Mouse (Mus musculus) liver, adult (tissue): ENCODE results near the gene Iqcd.
A peak's percentile ranks its signal among the peaks of the same experiment; 100 is the strongest.

Experiments used
- GATA4 ChIP-seq: IDR thresholded peaks from 2 replicates; pipeline ENCODE4 v1.6.1; 2014; ENCODE audit warnings: mild to moderate bottlenecking, low read length; ENCODE audit not compliant: insufficient replicate concordance

Iqcd gene

DNA sequence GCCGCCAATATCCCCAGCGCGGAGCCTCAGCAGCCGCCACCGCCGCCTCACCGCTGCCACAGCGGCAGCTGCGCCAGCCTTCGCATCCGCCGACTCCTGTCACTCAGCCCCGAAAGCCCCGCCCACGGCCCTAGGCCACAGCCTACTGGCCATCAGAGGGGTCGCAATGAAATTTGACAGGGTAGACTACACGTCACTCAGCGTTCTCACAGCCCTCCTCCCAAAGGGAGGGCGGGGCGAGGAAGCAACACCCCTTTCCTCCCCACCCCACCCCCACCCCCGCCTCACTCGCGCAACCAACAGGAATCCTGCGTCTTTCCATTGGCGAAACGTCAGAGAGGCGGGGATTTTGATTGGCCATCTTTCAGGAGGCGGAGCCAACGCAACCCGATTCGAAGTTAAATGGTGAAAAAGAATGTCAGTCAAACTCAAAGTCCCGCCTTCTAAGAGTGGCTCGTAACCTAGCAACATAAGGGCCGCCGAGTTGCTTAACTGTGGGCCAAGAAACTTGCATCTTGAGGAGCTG, at the start of gene Iqcd, which contains the start of gene Tpcn1:
Iqcd (plus strand) TSS at position 448 of the 526 bp plus-strand sequence.
Tpcn1 (minus strand) TSS at position 105 of the 526 bp plus-strand sequence.
- peak; percentile 40; the same call in 1 of the 2 replicates for TF ChIP-seq GATA4

DNA sequence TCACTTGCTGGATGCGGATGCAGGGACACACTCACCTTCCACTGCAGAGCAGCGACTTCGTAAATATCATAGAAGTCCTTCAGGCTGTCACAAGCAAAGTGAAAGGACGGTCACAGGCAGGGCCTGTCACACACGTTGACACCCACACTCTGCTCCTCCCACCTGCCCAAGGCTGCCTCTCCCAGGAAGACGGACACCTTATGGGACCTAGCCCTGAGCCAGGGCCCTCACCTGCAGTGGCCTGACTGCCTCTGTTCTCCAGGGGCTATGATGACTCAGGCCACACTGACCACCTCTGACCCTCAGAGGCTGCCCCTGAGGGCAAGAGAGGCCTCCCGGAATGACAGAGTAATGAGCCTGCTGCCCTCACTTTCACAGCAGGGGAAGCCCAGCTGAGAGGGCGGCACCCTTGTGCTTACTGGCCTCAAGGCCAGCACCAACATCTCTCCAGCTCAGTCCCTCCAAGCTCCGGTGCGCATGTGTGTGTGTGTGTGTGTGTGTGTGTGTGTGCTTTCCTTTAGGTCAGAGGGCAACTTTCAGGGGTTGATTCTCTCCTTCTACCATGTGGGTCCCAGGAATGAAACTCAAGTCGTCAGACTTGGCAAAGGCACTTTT, 40.5 kb upstream of the Iqcd start:
- TF ChIP-seq GATA4: no peak

DNA sequence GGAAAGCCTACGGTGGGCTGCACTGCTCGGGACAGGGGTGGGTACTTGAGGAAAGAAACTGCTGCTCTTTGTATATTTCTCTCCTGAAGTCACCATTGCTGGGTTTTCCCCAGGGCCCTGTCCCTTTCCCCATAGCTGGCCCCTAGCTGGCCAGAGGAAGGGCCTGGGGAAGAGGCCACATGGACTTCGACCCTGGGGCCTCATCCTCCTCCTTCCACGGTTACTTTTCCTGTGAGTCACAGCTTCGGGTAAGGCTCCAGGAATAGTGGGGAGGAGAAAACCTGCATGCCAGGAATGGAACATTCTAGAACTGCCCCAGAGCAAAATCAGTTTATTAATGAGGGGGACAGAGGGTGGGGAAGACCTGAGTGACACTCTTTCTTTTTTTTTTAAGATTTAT, 38.7 kb upstream of the Iqcd start:
- TF ChIP-seq GATA4: no peak

DNA sequence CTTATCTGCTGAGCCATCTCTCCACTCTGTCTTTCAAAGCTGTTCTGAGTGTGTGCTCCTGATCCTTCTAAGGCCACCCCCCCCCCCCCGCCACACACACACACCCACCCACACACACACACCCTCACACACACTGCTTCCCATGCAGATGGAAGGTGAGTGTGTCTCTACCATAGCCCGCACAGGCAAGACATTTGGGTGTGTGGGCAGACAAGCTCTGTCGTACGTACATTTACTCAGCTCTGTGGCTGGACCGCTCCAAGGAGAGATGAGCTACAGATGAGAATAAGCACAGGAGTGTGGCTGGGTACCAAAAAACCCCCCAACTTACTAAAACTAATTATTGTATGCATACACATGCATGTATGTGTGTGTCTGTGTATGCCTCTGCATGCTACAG, 38.1 kb upstream of the Iqcd start:
- no peak for TF ChIP-seq GATA4

DNA sequence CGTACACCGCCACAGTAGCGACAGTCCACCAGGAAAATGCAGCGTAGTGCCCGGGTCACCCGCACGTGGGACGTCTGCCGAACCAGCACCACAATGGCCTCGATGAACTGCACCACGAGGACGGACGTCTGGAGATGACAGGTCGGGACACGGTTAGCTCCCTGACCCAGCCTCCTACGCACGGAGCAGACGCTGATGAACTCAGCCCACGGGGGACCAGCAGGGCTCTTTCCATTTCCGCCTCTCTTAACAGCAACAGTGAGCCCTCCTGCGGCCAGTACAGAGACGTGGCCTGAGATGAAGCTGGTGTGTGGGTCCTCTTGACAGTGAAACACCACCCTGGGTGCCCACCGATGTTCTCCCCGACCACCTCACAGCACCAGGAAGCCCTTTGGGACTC, 32.9 kb upstream of the Iqcd start:
- TF ChIP-seq GATA4: no peak

DNA sequence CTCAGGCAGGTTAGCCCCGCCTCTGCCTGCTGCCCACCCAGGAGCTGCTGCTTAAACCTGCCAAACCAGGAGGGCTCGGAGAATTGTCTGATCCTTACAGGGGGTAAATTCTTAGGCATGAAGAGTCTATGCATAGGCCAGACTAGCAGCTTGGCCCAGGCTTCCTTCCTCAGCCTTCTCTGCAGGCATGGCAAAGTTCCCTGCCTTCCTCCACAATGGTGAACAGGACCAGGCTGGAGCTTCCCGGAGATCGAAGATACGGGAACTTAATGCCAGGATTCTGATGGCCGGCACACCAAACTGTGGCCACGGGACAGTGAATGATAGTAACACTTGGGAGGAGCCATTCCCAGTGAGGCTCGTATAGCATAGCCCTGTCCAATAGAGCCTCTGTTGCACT, 30.8 kb upstream of the Iqcd start:
- TF ChIP-seq GATA4: no peak

DNA sequence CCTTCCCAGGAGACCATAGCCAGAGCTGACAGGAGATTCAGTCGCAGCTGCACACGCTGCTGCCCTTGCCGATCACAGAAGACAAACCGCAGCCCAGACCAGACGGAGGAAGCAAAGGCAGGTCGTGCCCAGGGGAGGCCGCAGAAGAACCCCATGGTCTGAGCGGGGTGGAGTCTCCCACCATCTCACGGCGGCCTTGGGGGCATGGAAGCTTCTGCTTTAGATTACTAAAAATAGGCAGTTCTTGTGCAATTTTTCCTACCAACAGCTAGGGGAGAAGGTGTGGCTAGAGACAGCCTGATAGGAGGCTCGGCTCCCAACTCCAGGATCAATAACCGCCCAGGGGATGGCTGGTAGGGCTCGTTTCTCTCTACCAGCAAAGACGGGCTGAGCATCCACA, 30.1 kb upstream of the Iqcd start:
- no peak for TF ChIP-seq GATA4

DNA sequence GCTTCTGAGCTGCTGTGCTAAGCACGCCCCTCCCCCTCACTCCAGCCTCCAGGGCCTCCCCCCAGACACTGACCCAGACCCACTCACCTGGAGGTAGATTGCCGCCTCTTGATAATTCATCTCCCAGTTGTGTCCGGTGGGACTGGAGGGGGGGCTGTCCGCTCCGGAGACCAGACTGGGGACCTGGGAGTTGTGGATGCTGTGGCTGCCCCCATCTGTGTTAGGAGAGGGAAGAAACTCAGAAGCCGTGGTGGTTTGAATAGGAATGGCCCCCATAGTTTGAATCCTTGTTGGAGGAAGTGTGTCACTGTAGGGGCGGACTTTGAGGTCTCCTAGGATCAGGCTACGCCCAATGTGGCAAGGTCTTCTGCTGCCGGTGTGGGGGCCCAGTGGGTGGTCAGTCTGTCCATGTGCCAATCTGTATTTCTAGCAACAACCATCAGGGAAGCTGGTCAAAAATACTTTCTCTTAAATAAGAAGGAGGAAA, 28.6 kb upstream of the Iqcd start:
- no peak for TF ChIP-seq GATA4

DNA sequence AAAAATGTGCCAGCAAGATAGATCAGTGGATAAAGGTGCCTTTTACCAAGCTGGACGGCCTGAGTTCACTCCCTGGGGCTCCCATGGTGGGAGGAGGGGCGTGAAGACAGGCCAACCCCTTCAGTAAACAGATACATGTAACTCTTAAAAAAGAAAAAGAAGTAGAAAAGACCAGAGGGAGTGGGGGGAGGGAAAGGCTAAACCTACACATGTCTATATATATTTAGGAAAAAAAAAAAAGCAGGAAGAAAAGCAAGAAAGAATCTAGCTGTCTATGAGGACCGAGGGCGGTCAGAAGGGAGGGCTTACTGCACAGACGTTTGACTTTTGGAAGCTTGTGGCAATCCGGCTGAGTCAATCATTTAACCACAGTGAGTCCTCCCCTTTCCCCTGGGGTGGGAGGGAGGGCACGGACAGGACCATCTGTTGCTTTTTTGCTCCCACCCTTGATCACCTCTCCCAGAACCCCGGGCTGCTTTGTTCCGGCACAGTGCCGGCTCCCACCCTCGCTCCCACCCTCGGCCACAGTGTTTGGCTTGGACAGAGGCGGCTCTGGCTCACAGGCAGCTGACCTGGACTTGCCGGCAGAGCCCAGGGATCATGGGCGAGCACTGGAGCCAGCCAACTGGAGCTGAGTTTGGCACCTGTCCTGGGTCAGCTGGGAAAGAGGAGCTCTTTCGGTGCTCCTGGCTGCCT, 28.1 kb upstream of the Iqcd start:
- TF ChIP-seq GATA4: no peak

DNA sequence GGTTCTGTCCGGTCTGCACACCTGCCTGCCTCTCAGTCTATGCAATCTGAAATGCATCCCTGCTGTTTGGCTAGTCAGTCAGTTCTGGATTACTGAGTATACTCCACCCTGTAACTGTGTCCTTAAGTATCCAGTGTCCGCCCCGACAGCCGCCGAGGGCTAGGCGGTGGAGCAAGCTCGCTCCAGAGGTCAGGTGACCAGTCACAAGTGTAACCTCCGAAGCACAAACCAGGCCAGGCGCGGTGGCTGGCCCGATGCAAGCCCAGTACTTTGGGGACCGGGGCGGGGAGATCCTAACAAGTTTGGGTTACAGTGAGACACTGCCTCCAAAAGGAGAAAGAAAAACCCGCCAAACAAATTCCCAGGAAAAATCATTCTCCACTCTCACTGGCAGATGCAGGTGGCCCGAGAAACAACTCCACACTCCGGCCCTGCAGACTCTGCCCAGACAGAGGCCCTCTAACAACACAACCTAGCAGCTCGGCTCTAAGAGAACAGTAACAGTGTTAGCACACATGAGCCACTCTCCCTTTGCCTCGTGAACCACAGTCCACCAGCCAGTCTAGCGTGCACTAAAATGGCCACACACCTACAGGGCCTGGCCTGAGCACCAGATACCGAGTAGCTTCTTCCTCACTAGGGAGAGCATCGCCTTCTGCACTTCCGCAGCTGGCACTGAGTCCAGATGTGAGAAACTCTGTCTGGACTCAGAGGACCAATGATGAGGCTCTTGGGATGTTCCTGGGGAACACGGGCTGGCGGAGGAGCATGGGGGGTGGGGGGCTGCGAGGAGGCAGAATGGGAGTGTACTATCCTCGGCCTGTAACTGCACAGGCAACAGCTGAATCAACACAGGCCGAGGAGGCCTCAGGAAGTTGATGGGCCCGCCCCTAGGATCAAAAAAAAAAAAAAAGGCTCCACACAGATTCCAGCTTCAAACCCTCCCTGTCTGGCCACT, 25.6 kb upstream of the Iqcd start:
- TF ChIP-seq GATA4: no peak

DNA sequence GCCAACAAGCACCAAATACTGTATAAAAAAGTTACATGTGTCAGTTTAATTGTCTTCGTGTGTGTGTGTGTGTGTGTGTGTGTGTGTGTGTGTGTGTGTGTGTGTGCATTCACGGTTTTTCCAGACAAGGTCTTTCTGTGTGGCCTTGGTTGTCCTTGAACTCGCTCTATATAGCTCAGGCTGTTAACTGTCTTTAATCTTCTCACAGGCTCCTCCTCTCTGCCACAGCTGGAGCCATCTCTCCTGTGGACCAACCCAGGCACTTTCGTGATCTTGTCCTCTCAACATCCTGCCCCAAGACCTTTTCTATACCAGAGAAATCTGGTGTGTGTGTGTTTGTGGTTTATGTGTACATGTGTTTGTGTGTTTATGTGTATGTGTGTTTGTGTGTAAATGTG, 24.9 kb upstream of the Iqcd start:
- TF ChIP-seq GATA4: no peak

DNA sequence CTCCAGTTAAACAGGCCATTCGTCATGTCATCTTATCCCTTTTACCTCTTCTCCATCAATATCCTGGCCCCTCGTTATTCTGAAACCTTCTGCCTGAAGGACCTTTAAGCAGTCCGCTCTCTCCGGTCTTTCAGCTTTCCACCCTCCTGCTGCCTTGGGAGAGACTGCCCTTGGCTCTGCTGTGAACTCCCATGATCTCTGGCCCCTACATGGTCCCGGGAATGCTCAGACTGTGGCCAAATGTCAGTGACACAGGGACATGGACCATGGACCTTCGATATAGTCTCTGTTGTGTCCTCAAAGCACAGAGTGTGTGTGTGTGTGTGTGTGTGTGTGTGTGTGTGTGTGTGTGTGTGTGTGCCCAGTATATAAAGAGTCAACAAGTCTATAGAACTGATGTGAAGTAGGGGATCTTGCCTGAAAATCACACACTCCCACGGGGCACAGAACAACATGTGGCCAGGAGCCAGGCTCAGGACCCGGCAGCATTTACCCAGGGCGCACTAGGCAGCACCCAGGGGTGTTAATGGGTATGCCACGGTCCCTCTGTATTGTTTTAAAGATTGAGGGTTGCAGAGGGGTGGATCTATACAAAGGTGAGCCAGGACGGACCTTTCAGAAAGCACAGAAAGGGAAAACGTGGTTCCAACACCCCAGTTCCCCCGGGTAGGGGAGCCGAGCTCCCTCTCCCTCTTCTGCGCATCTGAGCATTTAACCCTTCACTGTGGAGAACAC, 23.5 kb upstream of the Iqcd start:
- 0 out of 2 replicates have a peak, but pooled peaks have one; percentile 27 for TF ChIP-seq GATA4

DNA sequence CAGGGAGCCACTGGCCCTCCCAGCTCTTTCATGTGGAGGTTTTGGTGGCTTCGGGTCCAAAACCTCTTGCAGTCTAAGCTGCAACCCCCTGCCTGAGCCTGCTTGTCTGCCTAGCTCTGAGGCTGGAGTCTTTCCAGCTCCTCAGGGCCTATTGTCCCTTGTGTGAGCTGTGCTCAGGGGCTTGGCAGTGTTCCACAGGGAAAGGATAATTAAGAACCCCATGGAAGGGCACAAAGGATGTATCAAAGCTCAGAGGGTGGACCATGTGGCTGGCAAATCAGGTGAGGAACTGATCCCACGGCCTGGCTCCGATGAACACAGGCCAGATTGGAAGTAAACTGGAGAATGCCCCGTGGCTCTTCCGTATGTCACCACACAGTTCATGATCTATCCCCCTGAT, 22.7 kb upstream of the Iqcd start:
- no peak for TF ChIP-seq GATA4

DNA sequence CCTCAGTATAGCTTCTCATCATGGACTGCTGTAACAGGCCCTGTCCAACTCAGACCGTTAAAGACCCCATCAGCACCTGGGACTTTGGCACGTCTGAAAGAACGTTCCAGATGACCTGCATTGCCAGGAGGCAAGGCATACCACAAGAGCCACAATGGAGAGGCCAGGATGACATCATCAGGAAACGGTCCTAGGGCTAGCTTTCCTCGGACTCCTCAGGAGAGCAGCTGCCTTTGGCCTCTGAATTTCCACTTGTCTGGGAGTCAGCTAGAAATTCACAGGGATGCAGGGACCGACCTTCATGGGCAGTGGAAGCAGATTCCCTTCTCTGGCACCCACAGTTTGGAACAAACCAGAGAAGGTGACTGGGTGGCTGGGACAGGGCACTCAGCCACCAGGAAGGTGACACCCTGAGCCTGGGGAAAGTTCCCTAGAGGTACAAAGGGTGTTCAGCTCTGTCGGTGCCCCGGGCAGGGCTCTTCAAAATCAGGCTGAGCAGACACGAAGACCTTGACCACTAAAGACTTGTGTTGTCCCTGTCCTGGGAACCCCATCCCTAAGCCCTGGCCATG, 22.0 kb upstream of the Iqcd start:
- TF ChIP-seq GATA4: no peak
